In genomic region chr10:20171209-20171608, GRCm38 (mm10) we compare ENCODE assay signal across 9 mouse cellular contexts. TPM values are rescaled to one million over a fixed set of nuclear protein-coding genes. Genes with fewer than 3 reads are reported as not detected.
DNase-seq lines count a peak whose midpoint lies in the region; ATAC-seq and TF ChIP-seq lines count a peak whose summit lies in the region.
"Had no signal": no experiment of that assay in that cellular context is flagged by ENCODE, and none has a peak within 500 bp of the region (broad histone marks: within the 10 kb centered on the region; RNA-seq: fewer than 3 reads in every experiment).

No protein-coding gene starts in this region.

- no peak for TF ChIP-seq CTCF in heart, adult 2 months (IDR thresholded peaks at IDR 0.05)

- DNase-seq in Muller cell, postnatal 12 days (ENCODE audit: inconsistent ontology term), result peak; percentile 33
- DNase-seq in cerebellum, adult 8-10 months, result peak; percentile 53
- no peak for DNase-seq in hindbrain, embryonic 14.5 days (ENCODE audit: low spot score)
- no peak for DNase-seq in heart, adult 2 months
- no peak for DNase-seq in adrenal gland, adult 8-10 months
- no peak for DNase-seq in adrenal gland, adult 2 months

- TF ChIP-seq POLR2A in heart, adult 2 months (IDR thresholded peaks at IDR 0.05; ENCODE audit: insufficient read depth, low read depth, low read length), result no peak

- peak overlapping the region; percentile 53 for H3K9ac ChIP-seq in hindbrain, embryonic 14.5 days
- no peak overlapping the region for H3K9ac ChIP-seq in limb, embryonic 15.5 days
- H3K9ac ChIP-seq in heart, adult 2 months (ENCODE audit: low read depth, low read length), result no peak overlapping the region
- H3K9ac ChIP-seq: liver, embryonic 12.5 days had no signal

- no peaks in the 10 kb centered on the region for H3K27me3 ChIP-seq in hindbrain, embryonic 14.5 days (ENCODE audit: control insufficient read depth, insufficient read depth, low read length)
- no peaks in the 10 kb centered on the region for H3K27me3 ChIP-seq in limb, embryonic 15.5 days
- no peaks in the 10 kb centered on the region for H3K27me3 ChIP-seq in heart, adult 2 months (ENCODE audit: control insufficient read depth, insufficient read depth, low read length)
- H3K27me3 ChIP-seq: heart, embryonic 15.5 days; liver, embryonic 12.5 days had no signal

- peak overlapping the region; percentile 31 for H3K4me3 ChIP-seq in hindbrain, embryonic 14.5 days (replicated peaks; ENCODE audit: low read length)
- no peak overlapping the region for H3K4me3 ChIP-seq in limb, embryonic 15.5 days
- H3K4me3 ChIP-seq in heart, adult 2 months, result no peak overlapping the region
- H3K4me3 ChIP-seq: liver, embryonic 12.5 days had no signal

- no peaks in the 10 kb centered on the region for H3K36me3 ChIP-seq in hindbrain, embryonic 14.5 days (replicated peaks; ENCODE audit: control insufficient read depth, insufficient read depth)
- no peaks in the 10 kb centered on the region for H3K36me3 ChIP-seq in limb, embryonic 15.5 days
- H3K36me3 ChIP-seq in heart, adult 2 months (ENCODE audit: control insufficient read depth, insufficient read depth, low read length), result no peaks in the 10 kb centered on the region
- H3K36me3 ChIP-seq: heart, embryonic 15.5 days; liver, embryonic 12.5 days had no signal

- H3K4me1 ChIP-seq in hindbrain, embryonic 14.5 days (replicated peaks; ENCODE audit: control insufficient read depth, insufficient read depth, low read length), result peaks cover 22% of the 10 kb centered on the region
- peaks cover 19% of the 10 kb centered on the region for H3K4me1 ChIP-seq in limb, embryonic 15.5 days
- peaks cover 1% of the 10 kb centered on the region; the same call in 1 of the 2 replicates for H3K4me1 ChIP-seq in heart, adult 2 months (ENCODE audit: control insufficient read depth, insufficient read depth, low read length)

- intact Hi-C loops in heart, adult 2 months (cut with DNase I), result no loop called here

- TF ChIP-seq EP300 in heart, adult 2 months (IDR thresholded peaks at IDR 0.05; ENCODE audit: insufficient read depth, low read depth, low read length), result no peak

- peak; percentile 24; the same call in 1 of the 2 replicates for ATAC-seq in hindbrain, embryonic 14.5 days (ENCODE audit: low FRiP score)
- no peak for ATAC-seq in limb, embryonic 15.5 days (ENCODE audit: insufficient number of reproducible peaks, low FRiP score, low TSS enrichment, low read depth)

- no peaks in the 10 kb centered on the region for H3K79me2 ChIP-seq in heart, adult 2 months (replicated peaks; ENCODE audit: control insufficient read depth, insufficient read depth, low read length)

- no peaks in the 10 kb centered on the region for H3K9me3 ChIP-seq in hindbrain, embryonic 14.5 days (ENCODE audit: control insufficient read depth, low read length)
- no peaks in the 10 kb centered on the region for H3K9me3 ChIP-seq in limb, embryonic 15.5 days
- H3K9me3 ChIP-seq: heart, embryonic 15.5 days; liver, embryonic 12.5 days had no signal

- peak overlapping the region; percentile 69 for H3K4me2 ChIP-seq in hindbrain, embryonic 14.5 days (replicated peaks)
- H3K4me2 ChIP-seq in limb, embryonic 15.5 days, result peak overlapping the region; percentile 45; the same call in 1 of the 2 replicates

- 34% methylated on average over 12 of the region's 12 CpGs for WGBS in hindbrain, embryonic 14.5 days
- WGBS in limb, embryonic 15.5 days, result 56% methylated on average over 12 of the region's 12 CpGs
- WGBS in heart, adult 2 months, result 89% methylated on average over 12 of the region's 12 CpGs

- H3K27ac ChIP-seq in hindbrain, embryonic 14.5 days, result peak overlapping the region; percentile 63
- no peak overlapping the region for H3K27ac ChIP-seq in limb, embryonic 15.5 days
- no peak overlapping the region for H3K27ac ChIP-seq in heart, adult 2 months
- H3K27ac ChIP-seq: heart, embryonic 15.5 days; liver, embryonic 12.5 days had no signal

RNA-seq across cellular contexts. Expression of gene Map7, which starts 22.9 kb away (rescaled TPM):
- polyA plus RNA-seq in hindbrain, embryonic 14.5 days (2014; fragmentation: Nextera tagmentation; extraction: Ambion mirVana), result 7.2 and 8.7 TPM in 2 replicates
- 12.3 and 13.2 TPM in 2 replicates for polyA plus RNA-seq in limb, embryonic 15.5 days (2015; fragmentation: Nextera tagmentation; extraction: Ambion mirVana)
- total RNA-seq in heart, adult 2 months (2021), result 10 to 100 TPM; 17.9 to 19.3 TPM
- polyA plus RNA-seq in heart, adult 2 months (2012; rRNA removed), result 5.8 and 6.6 TPM in 2 replicates
- total RNA-seq in adrenal gland, adult 8-10 months (2022), result 10 to 100 TPM; 15.5 to 35.4 (median 22.3) TPM
- 10 to 100 TPM; 14.6 to 18.1 TPM for total RNA-seq in adrenal gland, adult 2 months (2021)
- 8.9 TPM in 2 replicates for polyA plus RNA-seq in adrenal gland, adult 2 months (2012; rRNA removed)

Comparison
In these comparisons a context has a peak if more than half of its experiments do, and no peak if none do; other contexts are left out.
1. DNase-seq: peak in Muller cell, postnatal 12 days (single experiment) and cerebellum, adult 8-10 months (single experiment); none in hindbrain, embryonic 14.5 days (single experiment), heart, adult 2 months (0 of 2), adrenal gland, adult 8-10 months (single experiment) and adrenal gland, adult 2 months (single experiment).